ENCODE assay signal across 21 mouse cellular contexts in the genomic region with DNA sequence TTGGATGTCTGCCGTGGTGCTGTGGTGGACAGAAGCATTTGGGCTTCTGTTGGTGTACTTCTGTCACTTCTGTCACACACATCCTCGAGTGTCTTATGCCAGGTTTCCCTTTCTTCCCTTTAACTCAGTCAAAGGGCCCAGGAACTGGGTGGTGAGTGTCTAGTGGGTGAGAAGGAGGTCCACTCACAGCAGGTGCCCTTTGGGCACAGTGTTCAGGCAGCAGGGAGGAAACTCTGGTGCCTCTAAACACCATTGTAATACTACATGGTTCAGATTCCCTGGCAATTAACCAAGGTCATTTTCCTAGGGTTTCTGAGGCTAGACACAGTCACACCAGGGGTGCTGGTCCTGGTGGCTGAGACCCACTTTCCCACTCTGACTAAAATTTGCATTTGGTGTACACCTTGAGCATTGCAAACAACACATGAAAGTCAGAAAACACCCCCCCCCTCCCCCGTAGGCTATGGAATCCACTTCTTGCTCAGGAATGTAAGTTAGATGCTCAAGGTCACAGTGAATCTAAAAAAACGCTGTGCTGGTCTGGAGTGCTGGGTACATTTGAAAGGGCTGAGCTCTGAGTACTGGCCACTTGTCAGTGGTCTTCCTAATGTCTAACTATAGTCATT. TPM values are rescaled to one million over a fixed set of nuclear protein-coding genes. Genes with fewer than 3 reads are reported as not detected.
"Had no signal": no experiment of that assay in that cellular context is flagged by ENCODE, and none has a peak within 500 bp of the region (broad histone marks: within the 10 kb centered on the region; RNA-seq: fewer than 3 reads in every experiment).

No protein-coding gene starts in this region.

- ATAC-seq: midbrain, embryonic 15.5 days had no signal

- H3K9me3 ChIP-seq: liver, embryonic 13.5 days; midbrain, embryonic 12.5 days; midbrain, embryonic 15.5 days; neural tube, embryonic 13.5 days had no signal

- H3K27ac ChIP-seq: kidney, postnatal 0 days; left cerebral cortex, adult 2 months; liver, embryonic 13.5 days; macrophage; midbrain, embryonic 12.5 days; midbrain, embryonic 15.5 days; neural tube, embryonic 13.5 days had no signal

- DNase-seq: kidney, postnatal 4 days; layer of hippocampus, adult 9-11 months; layer of hippocampus, postnatal 36 days; liver, embryonic 13.5 days; lung, adult 2 months; retina, postnatal 1 day; right cerebral cortex, postnatal 25 days; spleen, adult 18-20 months; thymus, adult 2 months; thymus, postnatal 14 days; thymus, postnatal 4 days had no signal

- H3K4me3 ChIP-seq: left cerebral cortex, adult 2 months; liver, embryonic 13.5 days; midbrain, embryonic 12.5 days; midbrain, embryonic 15.5 days; neural tube, embryonic 13.5 days had no signal

- H3K4me2 ChIP-seq: liver, embryonic 13.5 days; midbrain, embryonic 12.5 days; midbrain, embryonic 15.5 days; neural tube, embryonic 13.5 days had no signal

- H3K9ac ChIP-seq: liver, embryonic 13.5 days; midbrain, embryonic 12.5 days; midbrain, embryonic 15.5 days; neural tube, embryonic 13.5 days had no signal

- H3K27me3 ChIP-seq: midbrain, embryonic 15.5 days; neural tube, embryonic 13.5 days had no signal

- H3K36me3 ChIP-seq: liver, embryonic 13.5 days; midbrain, embryonic 12.5 days; midbrain, embryonic 15.5 days; neural tube, embryonic 13.5 days had no signal

RNA-seq across cellular contexts. Expression of a gene that starts 4.2 kb away (rescaled TPM):
- total RNA-seq: liver, adult 2 months; megakaryocyte, adult 5-6 weeks; neutrophil, adult 5-6 weeks had no signal
- polyA plus RNA-seq: liver, adult 2 months; liver, embryonic 16.5 days; macrophage had no signal
